Mouse (Mus musculus): ENCODE measurements around the gene Rab11a. TPM values are rescaled to one million over a fixed set of nuclear protein-coding genes. Genes with fewer than 3 reads are reported as not detected.
"Not testable (repeated sequence)": the region's sequence is repeated elsewhere in the genome, so short reads cannot be mapped to it uniquely, and the experiment has no call there.

Gene Rab11a
- total RNA-seq, 2 experiments from 2014 or later: 268 to 285 TPM

DNA sequence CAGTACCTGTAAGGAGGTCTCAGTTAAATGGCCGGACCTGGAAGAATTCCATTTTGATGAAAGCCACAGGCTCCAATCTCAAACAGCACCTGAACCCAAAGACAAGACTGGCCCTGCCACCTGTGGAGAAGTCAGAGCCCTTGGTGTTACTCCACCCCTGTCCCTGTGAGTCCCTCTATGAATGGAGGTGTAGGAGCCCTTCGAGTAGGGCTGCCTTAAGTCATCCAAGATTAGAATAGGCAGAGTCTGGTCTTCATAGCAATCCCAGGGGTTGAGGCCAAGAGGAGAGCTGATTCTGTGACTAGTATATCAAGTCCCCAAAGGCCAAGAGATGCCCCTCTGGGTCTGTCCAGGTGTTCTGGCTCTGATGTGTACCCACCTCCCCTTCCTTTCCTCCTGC, 46.8 kb downstream of the Rab11a start:
- no peak for DNase-seq

DNA sequence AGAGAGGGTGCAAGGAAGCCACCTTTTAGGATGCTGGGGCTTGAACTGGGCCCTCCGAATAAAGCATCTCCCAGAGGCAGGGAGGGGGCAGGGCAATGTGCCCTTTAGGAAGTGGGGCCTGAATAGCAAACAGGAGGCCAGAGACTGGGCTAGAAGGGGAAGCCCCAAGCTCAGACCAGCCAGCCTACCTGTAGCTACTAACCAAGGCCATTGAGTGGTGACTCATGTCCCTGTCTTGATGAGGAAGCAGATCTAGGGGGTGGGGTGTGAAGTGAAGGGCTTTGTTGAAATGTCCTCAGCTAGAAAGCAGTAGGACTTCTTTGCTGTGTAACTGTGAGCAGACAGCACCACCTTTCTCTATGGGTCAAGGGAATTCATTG, 49.6 kb downstream of the Rab11a start:
- DNase-seq: no peak

DNA sequence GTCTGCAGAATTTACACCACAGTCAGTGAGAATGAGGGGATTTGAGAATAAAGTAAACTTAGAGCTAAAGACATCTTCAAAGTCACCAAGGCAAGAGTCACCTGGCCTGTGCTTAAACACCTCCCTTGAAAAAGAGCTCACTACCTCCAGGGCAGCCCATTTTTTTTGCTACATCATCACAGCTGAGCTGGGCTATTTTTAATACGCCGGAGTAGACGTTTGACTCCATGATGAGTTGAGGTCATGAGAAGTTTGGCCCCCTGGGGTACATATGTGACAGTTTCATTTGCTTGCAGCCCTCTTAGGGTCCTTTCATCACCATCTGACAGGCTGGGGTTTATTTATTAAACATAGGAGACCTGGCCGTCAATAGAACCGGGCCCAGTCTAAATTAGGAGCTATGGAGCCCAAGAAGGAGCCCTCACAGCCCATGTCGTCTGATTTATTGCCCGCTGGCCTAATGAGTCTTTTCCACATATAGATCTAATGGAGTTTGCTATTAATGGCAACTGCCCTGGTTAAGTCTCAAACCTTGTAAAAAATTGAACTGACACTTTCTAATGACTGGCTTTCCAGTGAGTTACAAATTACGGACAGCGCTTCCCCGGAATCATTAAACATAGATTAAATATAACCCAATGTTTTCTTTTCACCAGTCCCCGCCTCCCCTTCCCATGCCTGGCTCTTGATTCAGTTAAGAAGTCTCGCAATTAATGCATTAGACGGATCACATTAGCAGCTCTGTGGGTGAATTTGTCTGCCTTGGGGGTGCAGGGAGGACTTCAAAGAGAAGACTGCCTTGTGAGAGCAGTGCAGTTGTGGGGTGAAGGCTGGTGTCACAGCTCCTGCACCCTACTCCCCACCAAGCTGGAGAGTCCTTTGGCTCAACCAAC, 50.2 kb downstream of the Rab11a start:
- no peak for DNase-seq

DNA sequence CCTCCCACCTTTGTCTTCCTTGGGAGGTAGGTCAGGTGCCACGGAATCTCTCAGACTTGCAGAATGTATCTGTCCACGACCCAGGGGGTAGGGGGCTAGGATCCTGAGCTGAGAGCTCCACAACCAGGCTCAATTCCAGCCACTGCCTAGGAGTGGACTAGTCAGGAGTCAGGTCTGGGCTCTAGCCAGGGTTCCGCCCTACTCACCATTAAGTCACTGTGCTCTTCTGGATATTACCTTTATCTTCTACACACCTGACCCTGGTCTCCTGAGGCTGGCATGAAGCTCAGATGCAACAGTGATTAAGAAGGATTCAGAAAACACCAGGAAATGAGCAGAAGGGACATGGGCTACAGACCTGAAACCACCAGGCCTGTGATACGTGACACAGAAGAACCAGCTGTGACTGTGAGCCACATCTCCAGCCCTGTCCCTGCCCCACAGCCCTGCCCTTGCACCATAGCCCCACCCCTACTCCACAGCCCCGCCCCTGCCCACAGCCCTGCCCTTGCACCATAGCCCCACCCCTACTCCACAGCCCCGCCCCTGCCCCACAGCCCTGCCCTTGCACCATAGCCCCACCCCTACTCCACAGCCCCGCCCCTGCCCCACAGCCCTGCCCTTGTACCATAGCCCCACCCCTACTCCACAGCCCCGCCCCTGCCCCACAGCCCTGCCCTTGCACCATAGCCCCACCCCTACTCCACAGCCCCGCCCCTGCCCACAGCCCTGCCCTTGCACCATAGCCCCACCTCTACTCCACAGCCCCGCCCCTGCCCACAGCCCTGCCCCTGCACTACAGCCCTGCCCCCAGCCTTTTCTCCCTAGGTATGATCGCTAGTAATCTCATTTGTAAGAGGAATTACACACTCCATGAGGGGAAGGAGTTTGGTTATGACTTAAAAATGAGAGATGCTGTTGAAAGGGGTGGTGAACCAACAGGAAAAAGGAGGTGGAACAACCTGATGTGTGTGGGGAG, 65.9 kb downstream of the Rab11a start:
- DNase-seq: not testable (repeated sequence)

DNA sequence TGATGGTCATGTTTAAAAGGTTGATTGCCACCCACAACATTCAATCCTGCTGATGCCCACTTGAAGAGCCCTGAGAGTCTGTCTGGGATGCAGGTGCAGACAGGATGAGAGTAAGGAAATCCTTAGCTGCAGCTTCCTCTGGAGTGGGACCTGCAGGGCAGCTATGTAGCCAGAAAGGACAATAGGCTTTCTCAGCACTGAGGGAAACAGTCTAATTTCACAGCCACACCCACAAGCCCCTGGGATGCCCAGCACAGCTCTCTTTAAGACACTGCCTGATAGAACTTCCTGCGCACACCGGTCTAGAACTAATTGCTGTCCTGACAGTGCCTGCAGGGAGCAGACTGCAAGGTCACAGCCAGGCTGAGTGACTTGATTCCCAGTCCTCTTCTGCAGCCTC, 69.6 kb downstream of the Rab11a start:
- DNase-seq: no peak

DNA sequence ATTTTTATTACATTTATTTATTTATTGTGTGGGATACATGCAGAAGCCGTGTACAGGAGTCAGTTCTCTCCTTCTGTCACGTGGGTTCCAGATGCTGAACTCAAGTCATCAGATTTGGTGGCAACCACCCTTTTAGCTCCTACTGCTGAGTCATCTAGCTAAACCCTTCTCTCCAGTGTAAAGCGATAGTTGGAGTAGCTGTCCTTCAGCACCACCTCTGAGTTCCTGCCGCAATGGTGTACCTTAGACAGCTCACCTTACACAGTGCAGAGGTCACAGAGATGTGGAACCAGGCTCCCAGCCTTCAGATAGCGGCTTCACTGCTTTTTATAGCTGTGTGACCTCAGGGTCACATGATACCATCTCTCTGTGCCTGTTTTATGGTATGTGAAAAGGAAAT, 70.0 kb downstream of the Rab11a start:
- peak; percentile 43 for DNase-seq

DNA sequence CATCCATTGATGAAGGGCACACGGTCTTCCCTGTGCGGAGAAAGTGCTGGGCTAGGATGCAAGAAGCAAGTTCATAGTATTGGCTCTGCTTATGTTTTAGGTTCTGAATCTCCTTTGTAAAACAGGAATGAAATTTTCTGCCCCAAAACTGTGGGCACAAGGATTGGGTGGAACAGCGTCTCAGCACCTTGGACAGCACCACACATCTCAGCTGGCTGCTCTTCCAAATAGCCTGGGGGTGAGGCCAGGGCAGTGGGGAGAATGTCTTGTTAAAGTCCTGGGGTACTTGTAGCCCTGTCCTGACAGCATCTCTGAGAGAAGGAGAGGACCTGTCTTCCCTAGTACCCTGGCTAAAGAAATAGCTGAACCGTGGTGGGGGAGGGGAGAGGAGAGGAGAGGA, 71.0 kb downstream of the Rab11a start:
- DNase-seq: peak; percentile 49

Small RNAs within 50 kb of the gene (microRNA-seq; reads per million reads assigned to microRNA genes)
- 0 reads per million in 2 experiments for gene Gm47308

Other genes starting within 250 kb of the Rab11a start
- gene Dennd4a, start 73.6 kb upstream of the Rab11a start, total RNA-seq (2021): 10 to 100 TPM; 13.8 to 16.9 TPM
- under 1 TPM; 0.21 to 0.29 TPM for gene Slc24a1, start 213.8 kb upstream of the Rab11a start, total RNA-seq (2021)
- gene Ints14, start 223.1 kb upstream of the Rab11a start, total RNA-seq (2021): 10 to 100 TPM; 28.0 to 28.2 TPM

Data from heart, postnatal 4 days (tissue).